Comparison of ENCODE assay signal across 7 mouse cellular contexts in genomic region chrX:20804301-20804700, GRCm38 (mm10). TPM values are rescaled to one million over a fixed set of nuclear protein-coding genes. Genes with fewer than 3 reads are reported as not detected.
DNase-seq lines count a peak whose midpoint lies in the region; ATAC-seq and TF ChIP-seq lines count a peak whose summit lies in the region.
"Not testable (repeated sequence)": the region's sequence is repeated elsewhere in the genome, so short reads cannot be mapped to it uniquely, and the experiment has no call there.

No protein-coding gene starts in this region.

- not testable (repeated sequence) for H3K4me2 ChIP-seq in liver, postnatal 0 days (ENCODE audit: low read depth, low read length); midbrain, embryonic 14.5 days (ENCODE audit: low read length)

- WGBS in heart, adult 2 months: 11% methylated on average over 1 of the region's 1 CpGs
- 0% methylated on average over 1 of the region's 1 CpGs for WGBS in kidney, adult 2 months
- 38% methylated on average over 1 of the region's 1 CpGs for WGBS in liver, postnatal 0 days (ENCODE audit: insufficient replicate concordance)
- 36% methylated on average over 1 of the region's 1 CpGs for WGBS in midbrain, embryonic 14.5 days

- not testable (repeated sequence) for H3K4me1 ChIP-seq in heart, adult 2 months (ENCODE audit: control insufficient read depth, insufficient read depth, low read length); kidney, adult 2 months (ENCODE audit: control insufficient read depth, insufficient read depth, low read length); liver, postnatal 0 days (ENCODE audit: insufficient read depth); midbrain, embryonic 14.5 days (ENCODE audit: control insufficient read depth, insufficient read depth, low read length)

- not testable (repeated sequence) for H3K9ac ChIP-seq in heart, adult 2 months (ENCODE audit: low read depth, low read length); liver, postnatal 0 days (replicated peaks); midbrain, embryonic 14.5 days (replicated peaks; ENCODE audit: low read length)

- TF ChIP-seq POLR2A in heart, adult 2 months (IDR thresholded peaks at IDR 0.05; ENCODE audit: insufficient read depth, low read depth, low read length); kidney, adult 2 months (IDR thresholded peaks at IDR 0.05; ENCODE audit: low read depth, low read length): not testable (repeated sequence)

- peak; percentile 32 for DNase-seq in adipocyte (ENCODE audit: low spot score)
- not testable (repeated sequence) for DNase-seq in heart, adult 2 months; liver, postnatal 0 days
- DNase-seq in kidney, adult 2 months: peak; percentile 17
- peak; percentile 14 for DNase-seq in midbrain, embryonic 14.5 days
- peak; percentile 7 for DNase-seq in thymus, postnatal 14 days

- ATAC-seq in CD4-positive, CD25-positive, alpha-beta regulatory T cell, adult 4 months: peak; percentile 43
- not testable (repeated sequence) for ATAC-seq in liver, postnatal 0 days; midbrain, embryonic 14.5 days (ENCODE audit: low FRiP score, low TSS enrichment)

- not testable (repeated sequence) for H3K79me2 ChIP-seq in heart, adult 2 months (replicated peaks; ENCODE audit: control insufficient read depth, insufficient read depth, low read length)

- peak; percentile 52 for TF ChIP-seq CTCF in heart, adult 2 months (IDR thresholded peaks at IDR 0.05)
- TF ChIP-seq CTCF in kidney, adult 2 months (conservative IDR thresholded peaks at IDR 0.05; ENCODE audit: insufficient read depth, insufficient read length, low read depth, low read length): not testable (repeated sequence)
- peak; percentile 28 for TF ChIP-seq CTCF in liver, postnatal 0 days (IDR thresholded peaks at IDR 0.05; ENCODE audit: low read depth)

- H3K27me3 ChIP-seq in heart, adult 2 months (ENCODE audit: control insufficient read depth, insufficient read depth, low read length); kidney, adult 2 months (replicated peaks; ENCODE audit: control insufficient read depth, insufficient read depth, low read length); liver, postnatal 0 days (ENCODE audit: insufficient read depth, low read length); midbrain, embryonic 14.5 days (ENCODE audit: control insufficient read depth, insufficient read depth, low read length): not testable (repeated sequence)

- not testable (repeated sequence) for H3K36me3 ChIP-seq in heart, adult 2 months (ENCODE audit: control insufficient read depth, insufficient read depth, low read length); kidney, adult 2 months (ENCODE audit: control insufficient read depth, insufficient read depth, low read length); liver, postnatal 0 days (replicated peaks; ENCODE audit: insufficient read depth, low read length); midbrain, embryonic 14.5 days (ENCODE audit: control insufficient read depth, insufficient read depth, low read length)

- H3K27ac ChIP-seq in heart, adult 2 months; kidney, adult 2 months (ENCODE audit: insufficient read depth, low read depth, low read length); liver, postnatal 0 days (ENCODE audit: low read depth); midbrain, embryonic 14.5 days (replicated peaks; ENCODE audit: low read depth, low read length): not testable (repeated sequence)

- intact Hi-C loops in heart, adult 2 months (cut with DNase I): not testable (repeated sequence)

- H3K4me3 ChIP-seq in heart, adult 2 months; kidney, adult 2 months (ENCODE audit: insufficient read depth, low read depth, low read length); liver, postnatal 0 days (ENCODE audit: low read depth, low read length); midbrain, embryonic 14.5 days (replicated peaks; ENCODE audit: low read depth, low read length): not testable (repeated sequence)

- TF ChIP-seq EP300 in heart, adult 2 months (IDR thresholded peaks at IDR 0.05; ENCODE audit: insufficient read depth, low read depth, low read length); liver, postnatal 0 days (IDR thresholded peaks at IDR 0.05; ENCODE audit: low read depth): not testable (repeated sequence)

- not testable (repeated sequence) for H3K9me3 ChIP-seq in liver, postnatal 0 days (ENCODE audit: low read length); midbrain, embryonic 14.5 days (ENCODE audit: control insufficient read depth, low read length)

RNA-seq across cellular contexts. Expression of gene Araf, which starts 6.7 kb away (rescaled TPM):
- polyA plus RNA-seq in CD4-positive, CD25-positive, alpha-beta regulatory T cell, adult 4 months (2017; shearing (Covaris generic)): 100 to 1,000 TPM; 114 to 205 TPM
- total RNA-seq in heart, adult 2 months (2021): 10 to 100 TPM; 81.1 to 88.0 TPM
- 135 and 169 TPM in 2 replicates for polyA plus RNA-seq in heart, adult 2 months (2012; rRNA removed)
- polyA plus RNA-seq in kidney, adult 2 months (2012; rRNA removed): 173 and 180 TPM in 2 replicates
- 36.1 and 37.5 TPM in 2 replicates for polyA plus RNA-seq in liver, postnatal 0 days (2015; fragmentation: Nextera tagmentation; extraction: Ambion mirVana)
- polyA plus RNA-seq in midbrain, embryonic 14.5 days (2014; fragmentation: Nextera tagmentation; extraction: Ambion mirVana): 292 and 335 TPM in 2 replicates
